Mouse (Mus musculus): ENCODE results near the gene Gtf2a1l.

The Gtf2a1l gene

GRCm38 (mm10) chr17:88668452-88668851, at the start of gene Gtf2a1l:
Gtf2a1l (plus strand) TSS chr17:88668660.
- peak; percentile 62 for DNase-seq

- peak; percentile 39 for DNase-seq
Observed at GRCm38 (mm10) chr17:88620935-88621334, 47.5 kb upstream of the Gtf2a1l start.

GRCm38 (mm10) chr17:88621374-88621773, 47.1 kb upstream of the Gtf2a1l start:
- DNase-seq = no peak

GRCm38 (mm10) chr17:88622711-88623110, 45.7 kb upstream of the Gtf2a1l start:
- no peak for DNase-seq

GRCm38 (mm10) chr17:88624386-88624785, 44.1 kb upstream of the Gtf2a1l start:
- no peak for DNase-seq

- no peak for DNase-seq
Observed at GRCm38 (mm10) chr17:88625350-88625749, 43.1 kb upstream of the Gtf2a1l start.

GRCm38 (mm10) chr17:88625931-88626330, 42.5 kb upstream of the Gtf2a1l start:
- DNase-seq = no peak

- no peak for DNase-seq
Observed at GRCm38 (mm10) chr17:88626347-88626811, 42.1 kb upstream of the Gtf2a1l start.

- no peak for DNase-seq
Observed at GRCm38 (mm10) chr17:88627150-88627549, 41.3 kb upstream of the Gtf2a1l start.

- DNase-seq = no peak
Observed at GRCm38 (mm10) chr17:88628676-88629380, 39.6 kb upstream of the Gtf2a1l start.

GRCm38 (mm10) chr17:88629381-88629759, 39.1 kb upstream of the Gtf2a1l start:
- DNase-seq = no peak

GRCm38 (mm10) chr17:88629931-88630553, 38.4 kb upstream of the Gtf2a1l start:
- no peak for DNase-seq

GRCm38 (mm10) chr17:88630554-88630948, 37.9 kb upstream of the Gtf2a1l start:
- no peak for DNase-seq

GRCm38 (mm10) chr17:88632631-88633030, 35.8 kb upstream of the Gtf2a1l start:
- DNase-seq = no peak

GRCm38 (mm10) chr17:88636076-88636475, 32.4 kb upstream of the Gtf2a1l start:
- no peak for DNase-seq

GRCm38 (mm10) chr17:88636587-88636986, 31.9 kb upstream of the Gtf2a1l start:
- DNase-seq = no peak

GRCm38 (mm10) chr17:88641012-88641411, 27.4 kb upstream of the Gtf2a1l start:
- DNase-seq = peak; percentile 80

GRCm38 (mm10) chr17:88641836-88642235, 26.6 kb upstream of the Gtf2a1l start:
- no peak for DNase-seq

- no peak for DNase-seq
Observed at GRCm38 (mm10) chr17:88644876-88645275, 23.6 kb upstream of the Gtf2a1l start.

- DNase-seq = no peak
Observed at GRCm38 (mm10) chr17:88645299-88645698, 23.2 kb upstream of the Gtf2a1l start.

- DNase-seq = no peak
Observed at GRCm38 (mm10) chr17:88647149-88647548, 21.3 kb upstream of the Gtf2a1l start.

GRCm38 (mm10) chr17:88652010-88652409, 16.4 kb upstream of the Gtf2a1l start:
- peak; percentile 61 for DNase-seq

- peak; percentile 82 for DNase-seq
Observed at GRCm38 (mm10) chr17:88652702-88653374, 15.6 kb upstream of the Gtf2a1l start.

- DNase-seq = no peak
Observed at GRCm38 (mm10) chr17:88653375-88653769, 15.1 kb upstream of the Gtf2a1l start.

Data from thymus, postnatal 14 days (tissue).